Mouse (Mus musculus) erythroblast, embryonic 14.5 days (primary cell): ENCODE results near the gene Med9.

Experiments
- GATA1 ChIP-seq: IDR thresholded peaks from 2 replicates; pipeline ENCODE4 v1.6.1; 2012; ENCODE audit warnings: low read length, inconsistent platforms, mixed read lengths
- TAL1 ChIP-seq: IDR thresholded peaks from 3 replicates; pipeline ENCODE4 v1.6.1; 2012; ENCODE audit warnings: low read length, inconsistent platforms, mixed read lengths

DNA sequence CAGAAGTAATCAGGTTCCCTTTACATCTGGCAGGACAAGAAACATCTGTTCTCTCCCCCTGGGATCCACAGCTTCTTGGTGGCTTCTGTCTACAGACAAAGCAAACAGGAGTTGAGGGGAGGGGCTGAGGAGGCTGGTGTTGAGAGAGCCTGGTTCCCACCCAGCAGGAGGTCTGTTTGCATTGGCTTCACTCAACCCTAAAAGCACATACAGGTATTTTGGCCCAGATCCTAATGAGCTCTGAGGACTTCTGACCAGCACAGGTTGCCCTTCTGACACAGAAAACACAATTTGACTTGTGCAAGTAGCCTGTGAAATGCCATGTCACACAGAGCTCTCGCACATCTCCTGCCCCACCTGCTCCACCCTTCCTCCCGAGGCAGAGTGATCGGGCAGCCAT lies 39.6 kb upstream of the Med9 start:
- TF ChIP-seq GATA1 = no peak
- TF ChIP-seq TAL1 = no peak
